Mouse (Mus musculus): ENCODE data around the gene Dgkb.

Dgkb gene

DNA sequence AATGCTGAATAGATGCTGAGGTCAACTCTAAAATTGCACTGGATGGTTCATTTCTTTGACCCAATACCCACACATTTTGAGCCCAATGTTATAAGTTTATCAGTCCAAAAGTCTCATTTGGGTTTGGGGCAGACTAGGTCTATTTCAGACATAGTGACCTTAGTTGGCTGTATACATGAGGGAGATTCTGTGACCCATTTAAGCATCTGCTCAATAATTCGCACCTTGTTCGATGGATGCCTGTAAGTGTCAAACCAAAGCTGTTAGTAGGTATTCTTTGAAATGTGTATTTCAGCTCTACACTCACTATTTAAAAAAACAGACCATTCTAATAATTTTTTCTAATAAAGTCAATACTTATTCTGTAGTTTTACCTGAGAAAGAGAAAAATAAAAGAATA is 776.1 kb downstream of the Dgkb start:
- DNase-seq (ENCODE audit: low read depth, low spot score) = no peak

DNA sequence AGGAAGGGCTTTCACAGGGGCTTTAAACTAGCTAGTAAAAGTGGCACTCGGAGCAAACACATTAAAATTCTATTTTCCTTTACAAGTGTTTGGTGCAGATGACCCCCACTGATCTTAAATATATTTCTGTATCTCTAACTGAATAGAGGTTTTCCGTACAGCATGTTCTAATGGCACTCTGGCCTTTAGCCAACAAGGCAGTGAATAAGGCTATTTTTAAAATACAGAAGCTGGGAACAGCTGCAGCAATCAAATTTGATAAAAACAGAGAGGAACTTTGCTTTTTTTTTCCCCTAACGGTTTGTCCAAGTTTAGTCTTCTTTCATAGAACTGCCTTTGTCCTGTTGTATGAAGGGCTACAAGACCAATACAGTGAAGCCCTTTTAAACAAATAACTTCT is 776.5 kb downstream of the Dgkb start:
- DNase-seq (ENCODE audit: low read depth, low spot score) = no peak

DNA sequence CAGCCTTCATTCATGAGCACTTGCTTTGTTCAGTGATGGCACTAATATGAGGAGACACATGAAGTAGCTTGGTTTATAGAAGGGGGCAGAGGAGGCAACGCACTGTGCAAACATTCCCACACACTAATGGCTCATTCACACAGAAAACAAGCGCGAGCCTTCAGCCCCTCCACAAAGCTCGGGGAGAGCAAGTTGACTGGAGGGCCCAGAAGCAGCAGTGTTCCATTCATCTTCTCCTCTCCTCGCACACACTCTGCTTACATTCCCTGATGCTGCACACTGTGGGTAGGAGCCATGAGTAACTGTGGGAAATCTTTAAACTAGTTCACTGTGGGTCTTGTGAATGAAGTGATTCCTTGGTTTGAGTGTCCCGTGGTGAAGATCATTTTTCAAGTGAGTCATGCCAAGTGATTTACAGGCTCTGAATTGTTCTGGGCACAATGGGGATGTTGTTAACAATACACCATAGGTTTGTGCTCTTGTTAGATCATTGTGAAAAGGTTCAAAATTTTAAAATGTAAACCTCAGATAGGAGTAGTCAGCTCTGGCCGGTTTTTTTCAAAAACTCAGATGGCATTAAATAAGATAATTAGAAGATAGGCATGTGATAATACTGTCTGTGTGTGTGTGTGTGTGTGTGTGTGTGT is 779.0 kb downstream of the Dgkb start:
- peak; percentile 74 for DNase-seq (ENCODE audit: low read depth, low spot score)

DNA sequence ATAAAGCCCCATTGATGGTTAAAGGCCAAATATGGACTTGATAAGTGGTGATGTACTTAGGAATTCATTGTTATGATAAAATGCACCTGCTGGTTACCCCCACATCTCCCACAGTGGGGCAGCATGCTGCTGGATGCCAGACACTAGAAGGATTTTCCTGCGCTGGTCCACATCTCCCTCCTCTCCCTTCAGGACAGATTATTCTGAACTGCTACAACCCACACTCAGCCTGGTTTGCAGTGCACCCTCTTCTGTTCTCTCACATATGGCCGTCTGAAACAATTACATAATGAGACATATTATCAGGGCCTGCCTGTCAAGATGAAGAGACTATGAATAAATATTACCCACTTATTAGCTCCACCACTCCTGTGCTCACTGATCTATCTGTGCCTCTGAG is 780.6 kb downstream of the Dgkb start:
- DNase-seq (ENCODE audit: low read depth, low spot score) = no peak

DNA sequence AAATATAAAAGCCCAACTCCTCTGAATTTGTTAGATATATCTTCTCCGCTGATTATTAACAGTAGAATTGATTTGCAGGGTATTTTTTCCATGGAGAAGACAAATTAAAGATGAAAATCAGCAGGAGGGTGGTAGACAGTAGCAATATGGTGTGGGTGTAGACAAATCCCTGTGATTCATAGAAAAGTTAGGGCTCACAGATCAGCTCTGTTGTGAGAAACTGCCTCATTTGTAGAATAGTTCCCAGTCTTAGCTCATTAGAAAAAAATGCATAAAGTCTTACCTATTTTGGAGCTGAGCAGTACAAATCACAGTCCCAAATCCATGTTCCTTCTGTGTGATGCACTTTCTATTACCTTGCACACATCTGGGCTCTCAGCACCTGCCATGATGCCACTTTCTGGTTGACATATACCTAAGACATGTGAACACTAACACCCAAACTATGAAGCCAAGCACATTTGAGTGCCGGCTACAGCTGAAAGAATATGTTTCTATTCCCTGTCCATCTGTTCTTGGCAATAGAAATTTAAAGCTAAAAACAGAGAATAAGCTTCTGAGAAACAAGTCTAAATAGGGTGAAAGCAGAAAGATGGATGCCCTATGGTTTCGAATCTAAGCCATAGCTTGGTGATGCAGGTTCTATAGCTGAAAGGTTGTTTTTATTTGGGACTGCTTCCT is 782.8 kb downstream of the Dgkb start:
- no peak for DNase-seq (ENCODE audit: low read depth, low spot score)

DNA sequence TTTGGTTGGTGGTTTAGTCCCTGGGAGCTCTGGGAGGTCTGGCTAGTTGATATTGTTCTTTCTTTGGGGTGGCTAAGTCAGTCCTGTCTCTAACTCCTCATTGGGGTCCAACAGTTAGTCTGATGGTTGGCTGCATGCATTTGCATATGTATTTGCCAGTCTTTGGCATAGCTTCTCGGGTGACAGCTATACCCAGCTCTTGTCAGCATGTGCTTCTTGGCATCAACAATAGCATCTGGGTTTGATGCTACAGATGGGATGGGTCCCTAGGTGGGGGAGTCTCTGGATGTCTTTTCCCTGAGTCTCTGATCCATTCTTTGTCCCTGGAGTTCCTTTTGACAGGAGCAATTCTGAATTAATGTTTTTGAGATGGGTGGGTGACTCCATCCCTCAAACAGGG is 790.6 kb downstream of the Dgkb start:
- no peak for DNase-seq (ENCODE audit: low read depth, low spot score)

DNA sequence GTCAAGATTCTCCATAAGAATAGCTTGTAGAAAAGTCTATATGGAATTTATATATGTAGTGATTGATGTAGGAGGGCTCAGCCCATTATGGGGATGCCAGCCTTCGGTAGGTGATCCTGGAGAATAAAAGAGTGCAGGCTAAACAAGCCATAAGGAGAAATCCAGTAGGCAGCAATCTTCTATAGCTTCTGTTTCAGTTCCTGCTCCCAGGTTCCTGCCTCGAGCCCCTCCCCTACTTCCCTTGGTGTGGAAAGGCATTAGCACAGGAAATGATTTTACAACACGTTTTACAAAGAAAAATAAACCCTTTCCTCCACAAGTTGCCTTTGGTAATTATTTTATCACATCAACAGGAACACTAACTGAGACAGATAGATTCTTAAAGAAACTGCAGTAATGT is 850.7 kb downstream of the Dgkb start:
- no peak for DNase-seq (ENCODE audit: low read depth, low spot score)
